8 mouse cellular contexts compared by ENCODE assay signal in the genomic region with DNA sequence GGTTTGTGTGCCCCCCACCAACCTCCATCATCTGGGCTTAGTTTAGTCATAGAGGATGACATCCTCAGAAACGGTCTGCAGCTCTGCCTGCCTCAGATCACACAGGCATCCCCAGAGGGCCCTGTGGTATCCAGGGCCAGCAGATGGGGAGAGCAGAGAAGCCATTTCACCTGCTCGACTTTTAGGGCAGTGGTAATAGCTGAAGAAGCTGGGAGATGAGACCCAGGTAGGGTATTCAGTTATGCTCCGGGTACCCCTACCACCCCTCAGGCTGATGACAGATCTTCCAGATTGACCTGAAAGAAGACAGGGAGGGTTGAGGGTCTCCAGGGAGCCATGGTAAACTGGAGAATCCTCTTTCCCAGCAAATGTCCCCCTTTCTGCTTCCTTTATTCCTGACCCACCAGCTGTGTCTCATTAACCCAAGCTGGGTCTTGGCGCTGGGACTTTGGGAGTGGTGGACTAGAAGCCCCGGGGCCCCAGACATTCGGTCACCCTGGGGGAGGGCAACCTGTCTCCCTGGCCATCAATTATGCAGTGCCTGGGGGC. TPM values are rescaled to one million over a fixed set of nuclear protein-coding genes. Genes with fewer than 3 reads are reported as not detected.
A peak's percentile ranks its signal among the peaks of the same experiment; 100 is the strongest.
DNase-seq lines count a peak whose midpoint lies in the region; ATAC-seq lines count a peak whose summit lies in the region.

No protein-coding gene starts in this region.

- DNase-seq in heart, adult 8-10 months (ENCODE audit: low spot score) = no peak
- DNase-seq in midbrain, embryonic 14.5 days = peak; percentile 54
- DNase-seq in urinary bladder, postnatal 25 days (ENCODE audit: low spot score) = no peak
- no peak for DNase-seq in natural killer cell, adult 2 months (ENCODE audit: low spot score in 2 of 2)
- no peak for DNase-seq in right cerebral cortex, adult 2 months (ENCODE audit: low spot score in 2 of 2)

- no peaks in the 10 kb centered on the region for H3K9me3 ChIP-seq in heart, embryonic 11.5 days (replicated peaks; ENCODE audit: control insufficient read depth, low read length)
- no peaks in the 10 kb centered on the region for H3K9me3 ChIP-seq in hindbrain, embryonic 12.5 days (replicated peaks)
- no peaks in the 10 kb centered on the region for H3K9me3 ChIP-seq in midbrain, embryonic 14.5 days (ENCODE audit: control insufficient read depth, low read length)

- peak overlapping the region; percentile 91 for H3K4me2 ChIP-seq in heart, embryonic 11.5 days
- H3K4me2 ChIP-seq in hindbrain, embryonic 12.5 days (replicated peaks) = peak overlapping the region; percentile 83
- peak overlapping the region; percentile 80 for H3K4me2 ChIP-seq in midbrain, embryonic 14.5 days (ENCODE audit: low read length)

- no peaks in the 10 kb centered on the region for H3K27me3 ChIP-seq in heart, embryonic 11.5 days (ENCODE audit: control insufficient read depth, insufficient read depth, low read length)
- H3K27me3 ChIP-seq in hindbrain, embryonic 12.5 days = no peaks in the 10 kb centered on the region
- H3K27me3 ChIP-seq in midbrain, embryonic 14.5 days (ENCODE audit: control insufficient read depth, insufficient read depth, low read length) = no peaks in the 10 kb centered on the region

- WGBS in heart, embryonic 11.5 days (ENCODE audit: insufficient replicate concordance) = 21% methylated on average over 6 of the region's 6 CpGs
- 7% methylated on average over 6 of the region's 6 CpGs for WGBS in hindbrain, embryonic 12.5 days
- WGBS in midbrain, embryonic 14.5 days = 1% methylated on average over 6 of the region's 6 CpGs

- H3K4me1 ChIP-seq in heart, embryonic 11.5 days (ENCODE audit: control insufficient read depth, insufficient read depth, low read length) = peaks cover 37% of the 10 kb centered on the region
- peaks cover 4% of the 10 kb centered on the region; the same call in 1 of the 2 replicates for H3K4me1 ChIP-seq in brown adipose tissue, adult 24 weeks (ENCODE audit: control insufficient read depth, insufficient read depth, insufficient read length, low read length)
- H3K4me1 ChIP-seq in hindbrain, embryonic 12.5 days = peaks cover 63% of the 10 kb centered on the region
- peaks cover 61% of the 10 kb centered on the region for H3K4me1 ChIP-seq in midbrain, embryonic 14.5 days (ENCODE audit: control insufficient read depth, insufficient read depth, low read length)

- no peaks in the 10 kb centered on the region for H3K36me3 ChIP-seq in heart, embryonic 11.5 days (ENCODE audit: control insufficient read depth, insufficient read depth, low read length)
- H3K36me3 ChIP-seq in hindbrain, embryonic 12.5 days = peaks cover 4% of the 10 kb centered on the region; the same call in 1 of the 2 replicates
- H3K36me3 ChIP-seq in midbrain, embryonic 14.5 days (ENCODE audit: control insufficient read depth, insufficient read depth, low read length) = peaks cover 16% of the 10 kb centered on the region

- H3K4me3 ChIP-seq in heart, embryonic 11.5 days (ENCODE audit: low read depth, low read length) = peak overlapping the region; percentile 66; the same call in 1 of the 2 replicates
- peak overlapping the region; percentile 68 for H3K4me3 ChIP-seq in brown adipose tissue, adult 24 weeks (ENCODE audit: insufficient read depth, low read depth, low read length)
- peak overlapping the region; percentile 58; the same call in 1 of the 2 replicates for H3K4me3 ChIP-seq in hindbrain, embryonic 12.5 days
- H3K4me3 ChIP-seq in midbrain, embryonic 14.5 days (replicated peaks; ENCODE audit: low read depth, low read length) = peak overlapping the region; percentile 65

- no peak for ATAC-seq in heart, embryonic 11.5 days (replicated peaks; ENCODE audit: insufficient number of reproducible peaks, low FRiP score, low TSS enrichment)
- ATAC-seq in hindbrain, embryonic 12.5 days (ENCODE audit: low FRiP score) = peak; percentile 35
- ATAC-seq in midbrain, embryonic 14.5 days (ENCODE audit: low FRiP score, low TSS enrichment) = peak; percentile 11; the same call in 1 of the 2 replicates

- peak overlapping the region; percentile 77 for H3K27ac ChIP-seq in heart, embryonic 11.5 days (ENCODE audit: low read depth, low read length)
- H3K27ac ChIP-seq in brown adipose tissue, adult 24 weeks (replicated peaks; ENCODE audit: low read depth, low read length) = no peak overlapping the region
- peak overlapping the region; percentile 89 for H3K27ac ChIP-seq in hindbrain, embryonic 12.5 days
- H3K27ac ChIP-seq in midbrain, embryonic 14.5 days (replicated peaks; ENCODE audit: low read depth, low read length) = peak overlapping the region; percentile 91

- no peak overlapping the region for H3K9ac ChIP-seq in heart, embryonic 11.5 days (ENCODE audit: low read depth, low read length)
- H3K9ac ChIP-seq in hindbrain, embryonic 12.5 days = peak overlapping the region; percentile 50; the same call in 1 of the 2 replicates
- peak overlapping the region; percentile 73; the same call in 1 of the 2 replicates for H3K9ac ChIP-seq in midbrain, embryonic 14.5 days (replicated peaks; ENCODE audit: low read length)

RNA-seq across cellular contexts. Expression of a gene that starts 5.5 kb away (rescaled TPM):
- 10.0 and 10.9 TPM in 2 replicates for polyA plus RNA-seq in heart, embryonic 11.5 days (2014; fragmentation: Nextera tagmentation; extraction: Ambion mirVana)
- 1 to 10 TPM; 1.7 to 2.8 (median 2.3) TPM for total RNA-seq in heart, adult 8-10 months (2022)
- 1.9 and 2.1 TPM in 2 replicates for polyA plus RNA-seq in brown adipose tissue, adult 24 weeks (2012; ENCODE audit: insufficient read depth, insufficient read length, missing spikeins)
- polyA plus RNA-seq in hindbrain, embryonic 12.5 days (2016; fragmentation: Nextera tagmentation; extraction: Ambion mirVana) = 45.5 and 46.0 TPM in 2 replicates
- polyA plus RNA-seq in midbrain, embryonic 14.5 days (2014; fragmentation: Nextera tagmentation; extraction: Ambion mirVana) = 44.2 and 47.9 TPM in 2 replicates

RNA-seq across cellular contexts. Expression of a gene that starts 6.6 kb away (rescaled TPM):
- 97.7 and 108 TPM in 2 replicates for polyA plus RNA-seq in heart, embryonic 11.5 days (2014; fragmentation: Nextera tagmentation; extraction: Ambion mirVana)
- 10 to 100 TPM; 38.8 to 50.0 (median 44.7) TPM for total RNA-seq in heart, adult 8-10 months (2022)
- 21.2 and 23.6 TPM in 2 replicates for polyA plus RNA-seq in brown adipose tissue, adult 24 weeks (2012; ENCODE audit: insufficient read depth, insufficient read length, missing spikeins)
- 93.0 and 94.0 TPM in 2 replicates for polyA plus RNA-seq in hindbrain, embryonic 12.5 days (2016; fragmentation: Nextera tagmentation; extraction: Ambion mirVana)
- 76.3 and 90.7 TPM in 2 replicates for polyA plus RNA-seq in midbrain, embryonic 14.5 days (2014; fragmentation: Nextera tagmentation; extraction: Ambion mirVana)

RNA-seq across cellular contexts. Expression of a gene that starts 7.8 kb away (rescaled TPM):
- polyA plus RNA-seq in heart, embryonic 11.5 days (2014; fragmentation: Nextera tagmentation; extraction: Ambion mirVana) = 2.7 TPM in 1 of 2 replicates, not detected in the other
- total RNA-seq in heart, adult 8-10 months (2022) = not detected
- polyA plus RNA-seq in brown adipose tissue, adult 24 weeks (2012; ENCODE audit: insufficient read depth, insufficient read length, missing spikeins) = not detected in 2 replicates
- polyA plus RNA-seq in hindbrain, embryonic 12.5 days (2016; fragmentation: Nextera tagmentation; extraction: Ambion mirVana) = 4.3 and 6.6 TPM in 2 replicates
- 9.6 TPM in 1 of 2 replicates, not detected in the other for polyA plus RNA-seq in midbrain, embryonic 14.5 days (2014; fragmentation: Nextera tagmentation; extraction: Ambion mirVana)

RNA-seq across cellular contexts. Expression of a gene that starts 13.4 kb away (rescaled TPM):
- polyA plus RNA-seq in heart, embryonic 11.5 days (2014; fragmentation: Nextera tagmentation; extraction: Ambion mirVana) = 0.68 and 1.2 TPM in 2 replicates
- total RNA-seq in heart, adult 8-10 months (2022) = 1 to 10 TPM in 3 of 4 experiments, under 1 TPM in 1; 0.65 to 2.2 (median 1.9) TPM
- 1.2 TPM in 1 of 2 replicates, not detected in the other for polyA plus RNA-seq in brown adipose tissue, adult 24 weeks (2012; ENCODE audit: insufficient read depth, insufficient read length, missing spikeins)
- polyA plus RNA-seq in hindbrain, embryonic 12.5 days (2016; fragmentation: Nextera tagmentation; extraction: Ambion mirVana) = 3.6 and 4.3 TPM in 2 replicates
- polyA plus RNA-seq in midbrain, embryonic 14.5 days (2014; fragmentation: Nextera tagmentation; extraction: Ambion mirVana) = 1.3 and 2.7 TPM in 2 replicates

RNA-seq across cellular contexts. Expression of a gene that starts 41.0 kb away (rescaled TPM):
- polyA plus RNA-seq in heart, embryonic 11.5 days (2014; fragmentation: Nextera tagmentation; extraction: Ambion mirVana) = 187 and 213 TPM in 2 replicates
- 100 to 1,000 TPM; 452 to 509 (median 465) TPM for total RNA-seq in heart, adult 8-10 months (2022)
- polyA plus RNA-seq in brown adipose tissue, adult 24 weeks (2012; ENCODE audit: insufficient read depth, insufficient read length, missing spikeins) = 331 and 338 TPM in 2 replicates
- polyA plus RNA-seq in hindbrain, embryonic 12.5 days (2016; fragmentation: Nextera tagmentation; extraction: Ambion mirVana) = 153 and 161 TPM in 2 replicates
- polyA plus RNA-seq in midbrain, embryonic 14.5 days (2014; fragmentation: Nextera tagmentation; extraction: Ambion mirVana) = 187 TPM in 2 replicates
